Mouse (Mus musculus) testis, adult 2 months (tissue): ENCODE results near the gene Gm49336.

Source experiments
- CTCF ChIP-seq: fragments of 200-500 bp; IDR thresholded peaks from 2 replicates; pipeline ENCODE4 v1.5.1; 2012; ENCODE audit warnings: low read depth, mild to moderate bottlenecking, inconsistent platforms, low read length, moderate library complexity; ENCODE audit not compliant: control insufficient read depth, insufficient read depth, insufficient replicate concordance
- POLR2A ChIP-seq: fragments of 200-500 bp; IDR thresholded peaks from 2 replicates; pipeline ENCODE4 v1.6.1; 2012; ENCODE audit warnings: low read depth, mild to moderate bottlenecking, inconsistent platforms, low read length, moderate library complexity; ENCODE audit not compliant: control insufficient read depth

GRCm38 (mm10) chr14:60172286-60173055, 78.8 kb downstream of the Gm49336 start:
- TF ChIP-seq POLR2A, result no peak
- no peak for TF ChIP-seq CTCF
